Mouse (Mus musculus) skeletal muscle tissue, postnatal 0 days (tissue): Measurements from ENCODE around the gene Vmn2r59. TPM values are rescaled to one million over a fixed set of nuclear protein-coding genes. Genes with fewer than 3 reads are reported as not detected.

Source experiments
- polyA plus RNA-seq: library from polyadenylated mRNA; unstranded; fragments of >200 nt; fragmentation: Nextera tagmentation; extraction: Ambion mirVana; gene quantifications from 2 replicates; pipeline ENCODE4 v1.2.1, GENCODE M21; 2015

The Vmn2r59 gene
- polyA plus RNA-seq: not detected in 2 replicates

GRCm38 (mm10) chr7:42058923-42059322 lies at the start of gene Vmn2r59:
TSS of gene Vmn2r59 (minus strand) at chr7:42059023.

GRCm38 (mm10) chr7:42107470-42107869 lies 48.6 kb upstream of the Vmn2r59 start, which contains the start of gene Vmn2r60:
TSS of gene Vmn2r60 (plus strand) at chr7:42107770.

Other genes with a start within 250 kb of the Vmn2r59 start
- not detected in 2 replicates for gene Vmn2r58, start 186.3 kb downstream of the Vmn2r59 start, polyA plus RNA-seq
- not detected in 2 replicates for gene Vmn2r60, start 48.7 kb upstream of the Vmn2r59 start, polyA plus RNA-seq
- not detected in 2 replicates for gene Vmn2r61, start 201.0 kb upstream of the Vmn2r59 start, polyA plus RNA-seq